Mouse (Mus musculus) midbrain, embryonic 12.5 days (tissue): ENCODE data around the gene Prune2. TPM values are rescaled to one million over a fixed set of nuclear protein-coding genes. Genes with fewer than 3 reads are reported as not detected.

ENCODE experiments used
- ATAC-seq: fragments of 200-750 bp; cut with Nextera tagmentation; 2 replicates; pipeline ENCODE4 v1.8.0; 2017; ENCODE audit warnings: low read depth, moderate TSS enrichment, moderate library complexity; ENCODE audit not compliant: low FRiP score
- H3K27ac ChIP-seq: fragments of 300-500 bp; sonication (generic); replicated peaks from 2 replicates; pipeline ENCODE4 v1.5.1; 2016; ENCODE audit warnings: mild to moderate bottlenecking
- H3K27me3 ChIP-seq: fragments of 300-500 bp; sonication (generic); 2 replicates; pipeline ENCODE4 v1.6.1; 2016; ENCODE audit warnings: mild to moderate bottlenecking
- H3K36me3 ChIP-seq: fragments of 300-500 bp; sonication (generic); 2 replicates; pipeline ENCODE4 v1.6.1; 2016
- H3K4me1 ChIP-seq: fragments of 300-500 bp; sonication (generic); 2 replicates; pipeline ENCODE4 v1.6.1; 2016
- H3K4me2 ChIP-seq: fragments of 300-500 bp; sonication (generic); replicated peaks from 2 replicates; pipeline ENCODE4 v1.6.1; 2016; ENCODE audit warnings: mild to moderate bottlenecking, moderate library complexity
- H3K4me3 ChIP-seq: fragments of 300-500 bp; sonication (generic); 2 replicates; pipeline ENCODE4 v1.5.1; 2016; ENCODE audit warnings: mild to moderate bottlenecking
- H3K9ac ChIP-seq: fragments of 300-500 bp; sonication (generic); replicated peaks from 2 replicates; pipeline ENCODE4 v1.6.1; 2016; ENCODE audit warnings: mild to moderate bottlenecking, moderate library complexity
- H3K9me3 ChIP-seq: fragments of 300-500 bp; sonication (generic); 2 replicates; pipeline ENCODE4 v1.6.1; 2016; ENCODE audit warnings: mild to moderate bottlenecking
- WGBS: fragments of 180-500 bp; shearing (Covaris S2); methylation state at CpG from one replicate; pipeline ENCODE4 v1.1.7; 2016; 5-methylcytosine and 5-hydroxymethylcytosine counted together
- polyA plus RNA-seq: library from polyadenylated mRNA; unstranded; fragments of >200 nt; fragmentation: Nextera tagmentation; extraction: Ambion mirVana; gene quantifications from 2 replicates; pipeline ENCODE4 v1.2.1, GENCODE M21; 2016

The Prune2 gene
- polyA plus RNA-seq, 1 experiment from 2014 or later = 2.3 TPM

DNA sequence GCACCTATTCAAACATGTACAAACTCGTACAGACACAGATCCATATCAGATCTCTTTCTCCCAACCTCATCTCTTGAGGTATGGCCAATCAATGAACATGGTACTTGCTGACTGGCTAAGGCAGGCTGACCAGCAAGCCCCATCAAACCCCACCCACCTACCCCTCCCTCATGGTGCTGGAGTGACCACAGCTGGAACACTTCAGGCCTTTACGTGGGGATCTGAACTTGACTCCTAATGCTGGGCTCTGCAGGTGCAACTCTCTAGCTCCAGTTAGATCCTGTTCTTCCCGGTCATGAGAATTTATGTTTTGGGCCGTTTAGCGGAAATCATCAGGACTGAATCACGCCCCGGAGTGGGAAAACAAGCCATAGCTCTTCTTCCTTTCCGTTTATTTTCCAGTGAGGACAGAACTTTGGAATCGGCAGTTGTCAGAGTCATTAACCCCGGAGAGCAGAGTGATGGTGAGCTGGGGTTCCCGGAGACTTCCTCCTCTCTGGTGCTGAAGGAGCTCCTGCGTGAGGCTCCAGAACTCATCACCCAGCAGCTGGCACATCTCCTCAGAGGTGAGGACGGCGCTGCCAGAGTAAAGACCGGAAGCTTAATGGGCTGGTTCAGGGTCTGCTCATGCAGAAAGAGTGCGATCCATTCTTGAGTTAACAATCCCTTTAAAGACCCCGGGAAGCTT lies 50.4 kb downstream of the Prune2 start:
- no peak overlapping the region for H3K4me2 ChIP-seq

DNA sequence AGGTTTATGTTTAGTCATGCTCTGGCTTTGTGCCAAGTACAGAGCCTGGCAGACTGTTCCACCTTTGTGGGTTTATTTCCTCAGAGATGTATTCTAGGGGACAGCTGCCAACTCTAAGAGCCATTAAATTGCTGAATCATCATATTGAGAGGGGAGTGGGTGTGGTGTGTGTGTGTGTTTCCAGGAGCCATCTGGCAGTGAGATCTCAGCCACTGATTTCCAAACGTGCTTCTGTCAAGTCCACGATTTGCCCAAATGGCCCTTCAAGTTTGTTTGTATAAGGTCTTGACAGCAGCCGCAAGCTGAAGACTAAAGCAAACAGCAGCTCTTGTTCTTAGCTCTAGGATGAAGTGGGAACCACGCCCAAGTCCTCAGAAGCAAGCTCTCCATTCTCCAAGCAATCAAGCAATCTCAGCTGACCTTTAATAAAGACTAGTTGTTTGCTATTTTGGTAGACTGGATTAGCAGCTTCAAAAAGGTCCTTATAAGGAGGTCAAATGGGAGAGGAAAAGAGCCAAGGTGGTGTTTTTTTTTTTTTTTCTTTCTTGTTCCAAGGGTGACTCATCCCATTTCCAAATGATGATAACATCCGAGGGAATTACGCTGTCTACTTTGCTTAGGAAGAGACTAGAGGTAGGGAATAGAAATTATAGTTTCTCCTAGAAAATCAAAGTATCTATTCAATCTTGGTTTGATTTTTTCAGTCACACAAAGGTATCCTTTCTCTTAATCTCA lies 55.5 kb downstream of the Prune2 start:
- no peaks in the 10 kb centered on the region for H3K9me3 ChIP-seq
- no peak overlapping the region for H3K9ac ChIP-seq
- no peaks in the 10 kb centered on the region for H3K36me3 ChIP-seq
- H3K27me3 ChIP-seq = peaks cover 7% of the 10 kb centered on the region; the same call in 1 of the 2 replicates
- H3K4me1 ChIP-seq = 0 out of 2 replicates have a peak, but pooled peaks cover 2% of the 10 kb centered on the region
- WGBS = 49% methylated on average over 6 of the region's 6 CpGs
- ATAC-seq = peak; percentile 38; the same call in 1 of the 2 replicates
- H3K27ac ChIP-seq = no peak overlapping the region
- no peak overlapping the region for H3K4me3 ChIP-seq
- H3K4me2 ChIP-seq = no peak overlapping the region

More for the DNA sequence above, 50.4 kb downstream of the Prune2 start:
- H3K36me3 ChIP-seq = no peaks in the 10 kb centered on the region
- peaks cover 11% of the 10 kb centered on the region; the same call in 1 of the 2 replicates for H3K27me3 ChIP-seq
- 80% methylated on average over 17 of the region's 17 CpGs for WGBS
- no peak overlapping the region for H3K27ac ChIP-seq
- no peak for ATAC-seq
- no peak overlapping the region for H3K9ac ChIP-seq
- H3K4me1 ChIP-seq = 0 out of 2 replicates have a peak, but pooled peaks cover 2% of the 10 kb centered on the region
- H3K9me3 ChIP-seq = no peaks in the 10 kb centered on the region
- H3K4me3 ChIP-seq = no peak overlapping the region

DNA sequence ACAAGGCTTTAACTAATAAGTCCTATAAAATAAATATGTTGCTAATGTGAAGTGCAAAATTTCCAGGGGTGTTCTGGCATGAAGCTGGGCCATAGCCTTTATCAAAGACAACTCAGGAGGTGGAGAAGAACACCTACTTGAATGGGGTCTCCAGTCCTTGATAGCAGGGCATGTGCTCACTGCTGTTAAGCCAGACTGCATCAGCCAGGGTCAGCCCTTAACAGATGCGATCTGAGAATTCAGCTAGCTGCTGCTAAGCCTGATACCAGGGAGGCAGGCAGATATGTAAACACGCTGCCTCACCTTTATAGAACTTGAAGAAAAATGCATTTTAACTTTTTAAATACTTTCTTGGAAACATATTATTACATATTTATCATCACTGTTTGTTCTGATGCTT lies 57.2 kb downstream of the Prune2 start:
- no peak overlapping the region for H3K4me2 ChIP-seq
- no peak for ATAC-seq
- no peaks in the 10 kb centered on the region for H3K9me3 ChIP-seq
- 67% methylated on average over 2 of the region's 2 CpGs for WGBS
- 0 out of 2 replicates have a peak, but pooled peaks cover 2% of the 10 kb centered on the region for H3K4me1 ChIP-seq
- H3K27me3 ChIP-seq = no peaks in the 10 kb centered on the region
- H3K9ac ChIP-seq = no peak overlapping the region
- H3K4me3 ChIP-seq = no peak overlapping the region
- no peak overlapping the region for H3K27ac ChIP-seq
- no peaks in the 10 kb centered on the region for H3K36me3 ChIP-seq

DNA sequence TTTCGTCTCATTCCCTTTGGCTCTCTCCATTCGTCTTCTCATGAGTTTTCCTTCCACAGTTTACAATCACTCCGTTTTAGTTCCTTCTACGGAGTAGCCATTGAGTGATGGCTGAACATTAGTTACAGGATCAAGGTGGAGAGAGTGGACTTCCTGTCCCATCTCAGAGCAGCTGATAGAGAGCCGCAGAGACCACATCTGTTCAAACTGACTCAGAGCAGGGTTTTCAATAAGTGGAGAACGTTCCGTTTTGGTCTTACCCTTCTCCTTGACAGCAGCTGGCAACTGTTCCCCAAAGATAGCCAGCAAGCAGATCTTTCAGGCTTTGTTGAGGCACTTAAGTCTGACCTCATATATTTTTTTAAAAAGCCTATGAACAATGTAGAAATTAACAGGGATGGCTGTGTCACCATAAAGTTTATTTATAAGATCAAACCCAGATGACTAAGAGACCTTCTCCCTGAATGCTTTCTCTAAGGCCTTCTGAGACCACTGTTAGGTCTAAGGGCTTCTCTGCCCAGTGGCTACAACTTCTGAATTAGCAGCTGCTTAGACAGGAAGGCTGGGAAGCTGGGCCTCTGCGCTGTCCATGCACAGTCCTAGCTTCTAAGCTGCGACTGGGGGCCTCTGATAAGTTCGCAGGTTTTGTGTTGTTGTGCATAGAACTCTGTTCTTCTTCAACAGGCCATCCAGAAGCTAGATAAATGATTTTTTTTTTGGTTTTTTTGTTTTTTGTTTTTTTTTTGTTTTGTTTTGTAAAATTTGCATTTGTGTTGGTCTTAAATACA lies 58.6 kb downstream of the Prune2 start:
- no peak overlapping the region for H3K4me2 ChIP-seq
- WGBS = 79% methylated on average over 10 of the region's 10 CpGs

DNA sequence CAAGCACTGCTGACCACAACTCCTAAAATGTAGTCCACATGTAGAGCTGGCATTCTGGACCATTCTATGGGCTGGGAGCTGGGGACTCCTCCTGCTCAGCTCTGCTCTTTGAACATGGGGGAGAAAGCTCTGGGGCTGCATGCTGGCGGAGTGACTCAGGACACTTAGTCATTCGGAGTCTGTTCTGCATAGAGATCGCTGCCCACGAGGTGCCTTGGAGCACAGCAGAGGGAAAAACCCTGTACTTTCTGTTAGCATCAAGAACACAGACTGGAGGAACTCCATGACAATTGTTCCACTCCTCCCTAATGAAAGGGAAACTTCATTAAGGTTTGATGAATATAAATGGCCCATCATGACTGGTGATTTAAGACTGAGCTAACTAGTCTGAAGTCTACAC lies 68.8 kb downstream of the Prune2 start:
- 88% methylated on average over 4 of the region's 4 CpGs for whole genome bisulfite sequencing
- ATAC-seq = no peak
- Histone ChIP-seq H3K27me3 (no peaks in the 10 kb centered on the region), H3K9me3 (no peaks in the 10 kb centered on the region), H3K4me2 (no peak overlapping the region), H3K4me3 (no peak overlapping the region), H3K9ac (no peak overlapping the region), H3K4me1 (peaks cover 6% of the 10 kb centered on the region; the same call in 1 of the 2 replicates), H3K36me3 (no peaks in the 10 kb centered on the region), H3K27ac (no peak overlapping the region)

More for the DNA sequence above, 58.6 kb downstream of the Prune2 start:
- no peaks in the 10 kb centered on the region for H3K9me3 ChIP-seq
- no peak overlapping the region for H3K4me3 ChIP-seq
- no peaks in the 10 kb centered on the region for H3K36me3 ChIP-seq
- no peaks in the 10 kb centered on the region for H3K27me3 ChIP-seq
- no peak for ATAC-seq
- 0 out of 2 replicates have a peak, but pooled peaks cover 2% of the 10 kb centered on the region for H3K4me1 ChIP-seq
- H3K27ac ChIP-seq = no peak overlapping the region
- H3K9ac ChIP-seq = no peak overlapping the region

DNA sequence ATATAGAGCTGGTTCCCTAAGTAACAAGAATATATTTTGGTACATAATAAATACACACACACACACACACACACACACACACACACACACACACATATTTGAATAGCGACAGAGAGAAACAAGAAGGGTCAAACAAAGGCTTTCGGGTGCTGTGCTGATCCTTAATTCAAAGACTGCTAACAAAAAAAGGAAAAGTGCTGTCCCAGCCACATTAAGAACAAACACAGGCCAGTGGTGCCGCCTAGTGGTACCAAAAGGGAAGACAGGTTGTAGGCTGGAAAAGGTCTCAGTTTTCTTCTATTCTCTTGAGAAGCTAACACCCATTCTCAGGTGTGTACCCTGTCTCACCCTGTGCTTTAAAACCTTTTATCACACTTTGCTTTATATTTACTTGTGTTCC lies 74.4 kb downstream of the Prune2 start:
- H3K9me3 ChIP-seq = no peaks in the 10 kb centered on the region
- no peak overlapping the region for H3K27ac ChIP-seq
- 5% methylated on average over 3 of the region's 3 CpGs for WGBS
- no peak overlapping the region for H3K9ac ChIP-seq
- H3K27me3 ChIP-seq = no peaks in the 10 kb centered on the region
- H3K4me1 ChIP-seq = peaks cover 6% of the 10 kb centered on the region; the same call in 1 of the 2 replicates
- H3K36me3 ChIP-seq = no peaks in the 10 kb centered on the region
- H3K4me3 ChIP-seq = no peak overlapping the region
- 0 out of 2 replicates have a peak, but pooled peaks have one; percentile 44 for ATAC-seq
- no peak overlapping the region for H3K4me2 ChIP-seq

DNA sequence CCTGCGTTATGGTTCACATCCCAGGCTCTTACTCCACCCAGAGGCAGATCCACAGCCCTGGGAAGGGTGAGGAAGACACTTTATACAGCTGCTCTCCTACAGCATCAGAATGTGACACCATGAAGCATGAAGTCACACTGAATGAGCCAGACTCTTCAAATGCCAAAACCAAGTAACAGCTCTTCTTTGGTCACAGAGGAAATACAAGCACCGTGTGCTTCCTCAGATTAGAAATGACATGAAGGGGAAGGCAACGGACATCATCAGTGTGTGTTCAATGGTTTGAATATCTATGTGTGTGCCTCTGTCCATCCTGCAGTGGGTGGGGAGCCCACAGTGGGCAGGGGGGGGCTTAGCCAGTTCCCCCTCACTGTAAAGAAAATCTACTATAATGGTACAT lies 76.4 kb downstream of the Prune2 start:
- no peak overlapping the region for H3K9ac ChIP-seq
- ATAC-seq = no peak
- 89% methylated on average over 3 of the region's 3 CpGs for WGBS
- H3K4me2 ChIP-seq = no peak overlapping the region
- no peaks in the 10 kb centered on the region for H3K27me3 ChIP-seq
- H3K4me1 ChIP-seq = peaks cover 6% of the 10 kb centered on the region; the same call in 1 of the 2 replicates
- H3K4me3 ChIP-seq = no peak overlapping the region
- H3K36me3 ChIP-seq = no peaks in the 10 kb centered on the region
- no peak overlapping the region for H3K27ac ChIP-seq
- H3K9me3 ChIP-seq = no peaks in the 10 kb centered on the region

DNA sequence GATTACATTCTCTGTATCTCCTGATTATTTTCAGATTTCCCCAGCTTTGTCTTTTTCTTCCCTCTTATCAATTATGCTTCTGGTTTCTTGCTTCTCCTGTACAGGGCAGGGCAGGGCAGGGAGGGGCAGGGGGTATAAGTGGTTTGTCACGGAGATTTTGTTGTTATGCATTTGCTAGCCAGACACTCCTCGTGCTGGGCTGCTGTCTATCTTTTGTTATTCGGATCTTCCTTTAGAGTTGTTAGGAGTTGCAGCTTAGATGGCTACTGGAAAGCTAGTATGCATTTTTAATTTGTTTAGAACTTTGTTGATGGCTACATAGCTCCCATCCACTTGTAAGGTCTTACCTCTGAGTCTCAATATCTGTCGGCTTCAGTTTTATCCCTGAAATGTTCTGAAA lies 91.0 kb downstream of the Prune2 start:
- no peaks in the 10 kb centered on the region for H3K27me3 ChIP-seq
- 71% methylated on average over 4 of the region's 4 CpGs for WGBS
- H3K36me3 ChIP-seq = no peaks in the 10 kb centered on the region

DNA sequence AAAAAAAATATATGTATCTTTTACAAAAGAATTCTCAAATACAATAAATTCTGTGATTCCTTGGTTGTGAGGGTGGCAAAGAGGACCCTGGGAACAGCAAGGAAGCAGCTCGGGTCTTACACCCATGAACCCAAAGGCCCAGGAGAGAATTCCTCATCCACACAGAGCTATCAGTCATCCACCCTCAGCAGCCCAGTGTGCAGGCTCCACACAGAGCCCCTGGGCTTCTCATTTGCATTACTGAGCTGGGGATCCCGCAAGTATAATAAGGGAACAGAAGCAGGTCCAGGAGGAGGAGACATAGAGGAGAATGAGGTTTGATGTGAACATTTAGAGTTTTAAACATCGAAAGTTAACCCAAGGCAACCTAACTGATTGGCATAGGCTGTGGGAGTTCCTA lies 100.0 kb downstream of the Prune2 start:
- Histone ChIP-seq H3K27ac (no peak overlapping the region), H3K4me3 (no peak overlapping the region), H3K27me3 (no peaks in the 10 kb centered on the region), H3K4me2 (no peak overlapping the region), H3K9ac (no peak overlapping the region), H3K9me3 (no peaks in the 10 kb centered on the region), H3K36me3 (no peaks in the 10 kb centered on the region), H3K4me1 (peaks cover 5% of the 10 kb centered on the region; the same call in 1 of the 2 replicates)
- WGBS = 32% methylated on average over 3 of the region's 3 CpGs
- no peak for ATAC-seq

More for the DNA sequence above, 91.0 kb downstream of the Prune2 start:
- no peak for ATAC-seq
- Histone ChIP-seq H3K9me3 (0 out of 2 replicates have a peak, but pooled peaks cover 4% of the 10 kb centered on the region), H3K4me2 (no peak overlapping the region), H3K9ac (no peak overlapping the region), H3K4me3 (no peak overlapping the region), H3K4me1 (no peaks in the 10 kb centered on the region), H3K27ac (no peak overlapping the region)

DNA sequence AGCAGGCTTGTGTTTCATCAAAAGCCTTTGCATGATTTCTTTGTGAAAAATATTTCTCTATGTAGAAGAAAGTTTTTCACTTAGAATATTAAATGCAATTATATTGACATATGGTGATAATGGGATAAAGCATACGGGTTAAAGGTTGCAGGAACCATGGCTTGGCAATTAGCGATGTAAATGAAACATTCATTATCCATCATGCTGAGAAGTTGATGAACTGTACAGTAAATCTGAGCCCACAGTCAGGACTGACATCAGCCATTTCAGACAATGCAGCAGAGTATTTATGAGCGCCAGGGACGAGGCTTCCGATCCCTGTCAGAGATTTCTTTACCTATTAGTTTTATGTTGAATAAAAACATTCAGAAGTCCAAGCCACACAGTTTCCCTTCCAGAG lies 104.2 kb downstream of the Prune2 start:
- no peaks in the 10 kb centered on the region for H3K36me3 ChIP-seq
- H3K27ac ChIP-seq = no peak overlapping the region
- H3K9me3 ChIP-seq = no peaks in the 10 kb centered on the region
- no peak overlapping the region for H3K4me3 ChIP-seq
- H3K9ac ChIP-seq = no peak overlapping the region
- no peak overlapping the region for H3K4me2 ChIP-seq
- H3K4me1 ChIP-seq = peaks cover 5% of the 10 kb centered on the region; the same call in 1 of the 2 replicates
- no peak for ATAC-seq
- WGBS = 91% methylated on average over 5 of the region's 5 CpGs
- no peaks in the 10 kb centered on the region for H3K27me3 ChIP-seq

DNA sequence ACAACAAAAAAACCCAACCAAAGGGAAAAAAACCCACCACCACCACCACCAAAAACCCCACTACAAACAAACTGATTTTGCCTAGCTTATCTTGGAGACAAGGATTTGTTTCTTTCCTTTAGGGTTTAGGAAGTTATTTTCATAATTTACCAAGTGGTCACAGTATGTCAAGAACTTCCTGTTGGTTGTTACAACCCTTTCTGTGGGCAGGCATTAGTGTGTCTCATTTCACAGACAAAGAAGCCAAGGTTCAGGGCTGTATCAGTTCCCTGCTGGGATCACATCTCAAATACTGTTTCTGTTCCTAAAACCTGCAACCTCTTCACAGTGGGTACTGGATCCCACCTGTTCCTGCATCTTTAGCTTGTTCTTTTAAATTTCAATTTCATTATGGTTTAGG lies 108.5 kb downstream of the Prune2 start:
- Histone ChIP-seq H3K4me3 (no peak overlapping the region), H3K9me3 (no peaks in the 10 kb centered on the region), H3K27ac (no peak overlapping the region), H3K36me3 (no peaks in the 10 kb centered on the region), H3K4me1 (no peaks in the 10 kb centered on the region), H3K4me2 (no peak overlapping the region), H3K9ac (no peak overlapping the region), H3K27me3 (no peaks in the 10 kb centered on the region)
- no peak for ATAC-seq

DNA sequence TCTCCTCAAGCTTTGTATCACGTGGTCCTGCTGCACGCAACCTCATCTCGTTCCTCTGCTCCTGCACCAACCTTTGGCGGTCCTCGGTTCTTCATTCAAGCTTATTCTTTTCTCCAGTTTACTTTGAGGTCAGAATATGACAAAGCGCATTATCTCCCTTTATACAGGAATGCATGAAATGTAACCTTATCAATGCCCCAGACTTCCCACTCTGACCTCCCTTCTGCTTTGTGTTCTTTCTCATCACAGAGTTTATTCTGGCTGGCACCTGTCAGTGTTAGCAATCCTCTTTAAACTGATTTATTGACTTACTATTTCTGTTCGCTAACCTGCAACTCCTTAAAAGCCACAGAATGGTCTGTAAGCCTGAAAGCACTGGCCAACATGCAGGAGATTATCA lies 113.1 kb downstream of the Prune2 start:
- Histone ChIP-seq H3K27ac (no peak overlapping the region), H3K4me2 (no peak overlapping the region), H3K36me3 (no peaks in the 10 kb centered on the region), H3K4me1 (no peaks in the 10 kb centered on the region), H3K9ac (no peak overlapping the region), H3K27me3 (no peaks in the 10 kb centered on the region), H3K4me3 (no peak overlapping the region), H3K9me3 (no peaks in the 10 kb centered on the region)
- no peak for ATAC-seq
- WGBS = 90% methylated on average over 7 of the region's 7 CpGs
